Mouse (Mus musculus) heart, adult 8-10 months (tissue): ENCODE measurements around the gene Fam221a. TPM values are rescaled to one million over a fixed set of nuclear protein-coding genes. Genes with fewer than 3 reads are reported as not detected.
"Not testable (repeated sequence)": the region's sequence is repeated elsewhere in the genome, so short reads cannot be mapped to it uniquely, and the experiment has no call there.

ENCODE experiments used
- DNase-seq: peaks from one replicate; pipeline ENCODE4 v3.0.0; 2022; ENCODE audit warnings: low spot score
- total RNA-seq, 4 experiments: library from RNA; stranded (reverse); gene quantifications; 2 replicates each; pipeline ENCODE4 v1.2.4; 2022

Gene Fam221a
- total RNA-seq, 4 experiments from 2014 or later = 0.37 to 0.82 (median 0.56) TPM; not detected in 1

GRCm38 (mm10) chr6:49378328-49378727, 10.8 kb downstream of the Fam221a start:
- no peak for DNase-seq

- no peak for DNase-seq
Measured at GRCm38 (mm10) chr6:49394276-49394675, 26.7 kb downstream of the Fam221a start.

- peak; percentile 24 for DNase-seq
Measured at GRCm38 (mm10) chr6:49395316-49395715, 27.8 kb downstream of the Fam221a start, which contains the start of gene Stk31. Gene Stk31, plus strand, starts transcription at chr6:49395604.

GRCm38 (mm10) chr6:49397466-49397865, 29.9 kb downstream of the Fam221a start:
- DNase-seq = no peak

GRCm38 (mm10) chr6:49398365-49398764, 30.8 kb downstream of the Fam221a start:
- peak; percentile 13 for DNase-seq

GRCm38 (mm10) chr6:49410830-49411229, 43.3 kb downstream of the Fam221a start:
- DNase-seq = no peak

- not testable (repeated sequence) for DNase-seq
Measured at GRCm38 (mm10) chr6:49412967-49413366, 45.4 kb downstream of the Fam221a start.

- no peak for DNase-seq
Measured at GRCm38 (mm10) chr6:49415971-49416370, 48.4 kb downstream of the Fam221a start.

GRCm38 (mm10) chr6:49437306-49437705, 69.8 kb downstream of the Fam221a start:
- DNase-seq = no peak

Other genes starting within 250 kb of the Fam221a start
- gene Igf2bp3, start 152.8 kb upstream of the Fam221a start, total RNA-seq = not detected
- 10 to 100 TPM; 20.0 to 27.3 (median 24.3) TPM for gene Tra2a, start 103.7 kb upstream of the Fam221a start, total RNA-seq
- gene Ccdc126, start 48.5 kb upstream of the Fam221a start, total RNA-seq = 1 to 10 TPM; 4.1 to 5.2 (median 4.7) TPM
- under 1 TPM; 0.17 to 0.33 (median 0.27) TPM for gene Stk31, start 27.9 kb downstream of the Fam221a start, total RNA-seq